28 mouse cellular contexts compared by ENCODE assay signal in the genomic region with DNA sequence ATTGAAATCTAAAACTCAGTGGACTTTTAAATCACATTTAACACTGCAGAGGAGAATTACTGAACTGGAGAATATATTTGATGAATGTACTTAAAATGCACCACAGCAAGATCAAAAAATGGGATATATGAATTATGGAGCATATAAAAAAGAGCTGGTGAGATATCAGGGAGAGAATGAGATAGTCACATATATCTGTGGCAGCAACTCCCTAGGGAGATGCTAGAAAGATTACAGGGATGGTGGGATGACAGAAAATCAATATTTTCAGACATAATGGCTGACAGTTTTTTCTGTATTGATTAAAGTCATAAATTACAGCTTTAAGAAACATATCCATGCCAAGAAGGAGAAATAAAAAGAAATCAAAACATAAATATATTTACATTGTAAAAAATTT.
DNase-seq lines count a peak whose midpoint lies in the region; ATAC-seq lines count a peak whose summit lies in the region.
"Had no signal": no experiment of that assay in that cellular context is flagged by ENCODE, and none has a peak within 500 bp of the region (broad histone marks: within the 10 kb centered on the region; RNA-seq: fewer than 3 reads in every experiment).

No protein-coding gene starts in this region.

- H3K27ac ChIP-seq in hindbrain, embryonic 11.5 days (ENCODE audit: low read depth, low read length): no peak overlapping the region
- no peak overlapping the region for H3K27ac ChIP-seq in hindbrain, embryonic 10.5 days
- no peak overlapping the region for H3K27ac ChIP-seq in neural tube, embryonic 12.5 days
- no peak overlapping the region for H3K27ac ChIP-seq in neural tube, embryonic 15.5 days (replicated peaks)
- H3K27ac ChIP-seq: embryonic facial prominence, embryonic 13.5 days; embryonic facial prominence, embryonic 15.5 days; forebrain, embryonic 10.5 days; forebrain, embryonic 12.5 days had no signal

- no peaks in the 10 kb centered on the region for H3K9me3 ChIP-seq in hindbrain, embryonic 11.5 days (ENCODE audit: control insufficient read depth, low read length)
- H3K9me3 ChIP-seq in hindbrain, embryonic 10.5 days: no peaks in the 10 kb centered on the region
- no peaks in the 10 kb centered on the region for H3K9me3 ChIP-seq in neural tube, embryonic 12.5 days
- H3K9me3 ChIP-seq in neural tube, embryonic 15.5 days (replicated peaks): no peaks in the 10 kb centered on the region
- H3K9me3 ChIP-seq: embryonic facial prominence, embryonic 13.5 days; embryonic facial prominence, embryonic 15.5 days; forebrain, embryonic 10.5 days; forebrain, embryonic 12.5 days; G1E had no signal

- DNase-seq in hindbrain, embryonic 11.5 days (ENCODE audit: low spot score): no peak
- DNase-seq in hindbrain, embryonic 10.5 days (ENCODE audit: low spot score): no peak
- peak; percentile 17 for DNase-seq in retina, embryonic 14.5 days (ENCODE audit: low spot score)
- DNase-seq in retina, postnatal 1 day: no peak
- DNase-seq: adrenal gland, adult 8-10 months; adrenal gland, postnatal 14 days; adrenal gland, postnatal 36 days; B cell, adult 2 months; cerebellum, adult 11-12 months; cerebellum, adult 2 months; cerebellum, adult 9-10 months; cerebellum, postnatal 14 days; cerebellum, postnatal 36 days; embryo, embryonic 11 days had no signal

- H3K9ac ChIP-seq in hindbrain, embryonic 11.5 days (ENCODE audit: low read depth, low read length): no peak overlapping the region
- H3K9ac ChIP-seq in neural tube, embryonic 12.5 days: no peak overlapping the region
- no peak overlapping the region for H3K9ac ChIP-seq in neural tube, embryonic 15.5 days (replicated peaks)
- H3K9ac ChIP-seq: embryonic facial prominence, embryonic 13.5 days; embryonic facial prominence, embryonic 15.5 days; forebrain, embryonic 12.5 days had no signal

- H3K4me1 ChIP-seq in hindbrain, embryonic 11.5 days (replicated peaks; ENCODE audit: control insufficient read depth, insufficient read depth, low read length): no peaks in the 10 kb centered on the region
- no peaks in the 10 kb centered on the region for H3K4me1 ChIP-seq in hindbrain, embryonic 10.5 days (replicated peaks)
- H3K4me1 ChIP-seq in neural tube, embryonic 12.5 days: no peaks in the 10 kb centered on the region
- H3K4me1 ChIP-seq in neural tube, embryonic 15.5 days: no peaks in the 10 kb centered on the region
- H3K4me1 ChIP-seq: embryonic facial prominence, embryonic 13.5 days; embryonic facial prominence, embryonic 15.5 days; forebrain, embryonic 10.5 days; forebrain, embryonic 12.5 days had no signal

- H3K4me3 ChIP-seq in hindbrain, embryonic 11.5 days (ENCODE audit: low read depth, low read length): no peak overlapping the region
- H3K4me3 ChIP-seq in hindbrain, embryonic 10.5 days: no peak overlapping the region
- H3K4me3 ChIP-seq in neural tube, embryonic 12.5 days: no peak overlapping the region
- H3K4me3 ChIP-seq in neural tube, embryonic 15.5 days (replicated peaks): no peak overlapping the region
- H3K4me3 ChIP-seq: embryonic facial prominence, embryonic 13.5 days; embryonic facial prominence, embryonic 15.5 days; erythroblast, embryonic 14.5 days; forebrain, embryonic 10.5 days; forebrain, embryonic 12.5 days had no signal

- ATAC-seq in hindbrain, embryonic 11.5 days (ENCODE audit: low FRiP score): peak; percentile 60; the same call in 1 of the 2 replicates
- peak; percentile 53; the same call in 1 of the 2 replicates for ATAC-seq in neural tube, embryonic 12.5 days (ENCODE audit: low FRiP score, low read depth)
- no peak for ATAC-seq in neural tube, embryonic 15.5 days (ENCODE audit: low FRiP score)
- ATAC-seq: activated CD4-positive, CD25-positive, alpha-beta regulatory T cell, adult 4 months; CD4-positive, CD25-positive, alpha-beta regulatory T cell, adult 4 months; forebrain, embryonic 14.5 days; forebrain, embryonic 16.5 days; Patski had no signal

- no peak overlapping the region for H3K4me2 ChIP-seq in hindbrain, embryonic 11.5 days (replicated peaks; ENCODE audit: low read depth, low read length)
- H3K4me2 ChIP-seq in neural tube, embryonic 12.5 days (replicated peaks): no peak overlapping the region
- no peak overlapping the region for H3K4me2 ChIP-seq in neural tube, embryonic 15.5 days
- H3K4me2 ChIP-seq: embryonic facial prominence, embryonic 13.5 days; embryonic facial prominence, embryonic 15.5 days; forebrain, embryonic 12.5 days had no signal

- no peaks in the 10 kb centered on the region for H3K36me3 ChIP-seq in hindbrain, embryonic 11.5 days (ENCODE audit: control insufficient read depth, insufficient read depth, low read length)
- H3K36me3 ChIP-seq in hindbrain, embryonic 10.5 days: no peaks in the 10 kb centered on the region
- H3K36me3 ChIP-seq in neural tube, embryonic 12.5 days: no peaks in the 10 kb centered on the region
- H3K36me3 ChIP-seq in neural tube, embryonic 15.5 days: no peaks in the 10 kb centered on the region
- H3K36me3 ChIP-seq: embryonic facial prominence, embryonic 13.5 days; embryonic facial prominence, embryonic 15.5 days; forebrain, embryonic 10.5 days; forebrain, embryonic 12.5 days; G1E had no signal

- no peaks in the 10 kb centered on the region for H3K27me3 ChIP-seq in hindbrain, embryonic 11.5 days (ENCODE audit: control insufficient read depth, insufficient read depth, low read length)
- no peaks in the 10 kb centered on the region for H3K27me3 ChIP-seq in hindbrain, embryonic 10.5 days (ENCODE audit: insufficient read depth, poor library complexity, severe bottlenecking)
- H3K27me3 ChIP-seq in neural tube, embryonic 12.5 days (replicated peaks): no peaks in the 10 kb centered on the region
- H3K27me3 ChIP-seq in neural tube, embryonic 15.5 days (replicated peaks): no peaks in the 10 kb centered on the region
- H3K27me3 ChIP-seq: CH12.LX; embryonic facial prominence, embryonic 13.5 days; embryonic facial prominence, embryonic 15.5 days; forebrain, embryonic 12.5 days had no signal
